Mouse (Mus musculus) c-Kit-positive CD71-negative TER-119-negative erythroid progenitor cells, embryonic 14.5 days (primary cell): ENCODE data around the gene Kcnip4.

Experiments used
- DNase-seq: peaks from one replicate; pipeline ENCODE4 v3.0.0-alpha.2; 2013; ENCODE audit warnings: low read depth

The Kcnip4 gene

DNA sequence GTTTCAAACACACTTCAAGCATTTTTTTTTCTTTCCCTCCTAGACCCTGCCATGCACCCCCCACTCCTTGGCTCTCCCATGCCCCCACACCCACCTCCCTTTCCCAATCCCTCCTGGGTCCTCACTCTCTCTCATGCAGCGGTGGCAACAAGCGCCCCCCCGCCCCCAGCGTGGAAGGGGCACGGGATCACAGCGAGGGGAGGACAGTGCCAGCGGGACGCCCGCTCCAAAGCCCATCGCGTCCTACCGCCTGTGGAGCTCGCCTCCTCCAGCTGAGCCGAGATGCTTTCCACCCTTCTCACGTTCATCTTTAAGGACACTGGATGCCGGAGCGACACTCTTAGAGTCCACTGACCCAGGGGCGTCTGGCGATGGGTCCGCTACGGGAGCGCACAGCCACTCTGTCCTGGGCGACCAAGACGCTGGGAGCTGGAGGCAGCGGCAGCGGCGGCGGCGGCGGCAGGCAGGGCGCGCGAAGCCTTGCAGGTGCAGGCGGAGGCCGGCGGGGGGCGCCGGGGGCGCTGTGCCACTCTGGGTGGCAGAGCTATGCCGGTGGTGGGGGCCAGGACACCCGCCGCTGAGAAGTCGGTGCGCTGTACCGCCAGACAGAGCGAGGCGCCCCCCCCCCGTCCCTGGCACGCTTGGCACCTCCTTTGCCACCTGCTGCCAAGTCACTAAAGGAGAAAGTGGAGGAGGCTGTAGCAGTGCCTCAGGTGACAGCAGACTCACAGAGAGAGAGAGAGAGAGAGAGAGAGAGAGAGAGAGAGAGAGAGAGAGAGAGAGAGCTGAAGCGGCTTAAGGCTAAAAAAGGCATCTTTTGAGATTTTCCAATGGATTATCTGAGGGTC, at the start of gene Kcnip4:
Kcnip4 (minus strand) TSS at position 514 of the 848 bp plus-strand sequence.
- no peak for DNase-seq

DNA sequence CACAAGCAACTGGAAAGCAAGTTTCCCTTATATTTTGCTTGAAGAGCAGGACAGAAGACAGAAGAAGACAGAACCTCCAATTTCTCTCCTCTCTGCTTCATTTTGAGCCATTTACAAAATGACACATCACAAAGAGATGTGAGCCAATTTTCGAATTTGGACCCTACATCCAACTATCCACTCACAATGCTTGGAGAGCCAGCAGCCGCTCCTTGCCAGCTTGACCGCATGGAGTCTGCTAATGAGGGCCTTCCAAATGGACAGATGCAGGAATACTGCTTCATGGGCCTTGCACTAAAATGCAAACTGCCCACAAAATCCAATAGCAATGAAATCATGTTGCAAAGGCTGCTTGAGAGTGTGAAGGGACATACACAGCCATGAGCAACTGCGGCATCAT, 47.2 kb upstream of the Kcnip4 start:
- DNase-seq: no peak

- DNase-seq: no peak
These were observed 39.0 kb upstream of the Kcnip4 start for GRCm38 (mm10) chr5:49563751-49564150.

GRCm38 (mm10) chr5:49557436-49557835, 32.7 kb upstream of the Kcnip4 start:
- DNase-seq: no peak

- no peak for DNase-seq
These were observed 23.2 kb upstream of the Kcnip4 start for GRCm38 (mm10) chr5:49547884-49548283.

GRCm38 (mm10) chr5:49529362-49529761, 4.7 kb upstream of the Kcnip4 start:
- DNase-seq: no peak

- no peak for DNase-seq
These were observed 520 bp upstream of the Kcnip4 start for GRCm38 (mm10) chr5:49525242-49525612.

GRCm38 (mm10) chr5:49523997-49524393, 712 bp downstream of the Kcnip4 start:
- DNase-seq: no peak

- no peak for DNase-seq
These were observed 1.7 kb downstream of the Kcnip4 start for GRCm38 (mm10) chr5:49522986-49523385.

DNA sequence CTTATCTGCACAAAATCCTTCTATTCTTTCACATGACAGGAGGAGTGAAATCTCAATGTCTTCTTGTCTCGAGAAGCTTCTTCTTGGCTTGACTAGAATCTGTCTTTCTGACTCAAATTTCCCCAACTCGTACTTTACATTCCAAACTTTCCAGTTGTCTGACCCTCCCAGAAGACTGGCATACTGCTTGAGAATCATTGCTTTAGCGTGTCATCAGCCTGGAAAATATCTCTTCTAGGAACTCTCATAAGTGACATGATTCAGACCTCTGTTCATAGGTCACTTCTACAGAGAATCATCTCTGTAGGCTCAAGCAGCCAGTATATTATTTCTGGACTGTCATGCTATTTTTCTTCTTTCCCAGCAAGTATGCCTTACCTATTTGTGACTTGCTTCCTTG, 26.0 kb downstream of the Kcnip4 start:
- DNase-seq: no peak

DNA sequence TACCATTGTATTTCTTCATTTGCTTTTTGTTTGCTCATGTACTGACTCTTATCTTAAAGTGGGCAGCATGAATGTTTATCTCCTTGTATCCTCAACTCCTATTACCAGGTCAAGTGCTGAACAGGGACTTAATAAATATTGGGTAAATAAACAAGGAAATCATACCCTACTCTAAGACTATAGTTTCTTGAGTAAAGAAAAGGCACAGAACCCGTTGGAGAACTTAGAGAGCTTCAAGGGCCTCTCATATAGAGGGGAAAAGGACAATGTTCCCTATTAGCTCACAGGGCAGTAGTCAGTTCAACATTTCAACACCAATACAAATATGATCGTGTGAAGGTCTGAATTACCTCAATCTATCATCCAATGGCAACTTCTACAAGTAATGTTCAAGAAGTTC, 37.4 kb downstream of the Kcnip4 start:
- no peak for DNase-seq

- no peak for DNase-seq
These were observed 54.0 kb downstream of the Kcnip4 start for GRCm38 (mm10) chr5:49470738-49471137.

GRCm38 (mm10) chr5:49460643-49461276, 63.9 kb downstream of the Kcnip4 start:
- no peak for DNase-seq

GRCm38 (mm10) chr5:49453100-49453499, 71.6 kb downstream of the Kcnip4 start:
- no peak for DNase-seq

GRCm38 (mm10) chr5:49451295-49451694, 73.4 kb downstream of the Kcnip4 start:
- DNase-seq: no peak

DNA sequence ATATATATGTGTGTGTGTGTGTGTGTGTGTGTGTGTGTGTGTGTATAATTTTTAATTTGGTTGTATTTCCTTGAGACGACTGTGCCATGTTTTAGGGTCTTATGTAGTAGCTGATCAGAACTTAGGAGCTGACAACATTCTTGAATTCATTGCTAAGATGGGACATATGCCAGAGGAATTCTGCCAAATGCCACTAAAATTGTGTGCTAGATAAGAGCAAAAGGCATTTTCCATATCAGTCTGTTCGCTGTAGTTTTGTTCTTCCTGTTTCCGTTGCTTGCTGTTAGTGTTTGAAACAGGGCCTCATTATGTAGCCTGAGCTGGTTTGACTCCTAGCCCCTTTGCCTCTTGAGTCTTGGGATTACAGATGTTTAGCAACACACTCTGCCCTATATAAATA, 73.8 kb downstream of the Kcnip4 start:
- DNase-seq: no peak

DNA sequence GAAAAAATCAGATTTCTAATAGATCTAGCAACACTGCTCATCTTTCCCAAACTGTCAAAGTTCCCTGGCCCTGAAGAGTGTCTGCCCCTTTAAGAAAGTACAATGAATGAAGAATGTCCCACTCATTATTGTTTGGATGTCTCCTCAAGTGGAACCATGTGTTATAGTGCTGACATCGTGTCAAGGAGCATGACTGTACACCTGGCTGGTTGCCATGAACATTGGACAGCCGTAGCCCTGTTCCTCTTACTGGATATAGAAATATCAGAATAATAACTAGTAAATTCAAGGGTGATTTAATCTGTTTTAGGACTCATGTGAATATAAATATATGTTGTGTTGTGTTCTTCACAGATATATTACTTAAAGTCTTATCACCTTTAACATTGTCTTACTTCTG, 87.5 kb downstream of the Kcnip4 start:
- no peak for DNase-seq

GRCm38 (mm10) chr5:49427689-49428088, 97.0 kb downstream of the Kcnip4 start:
- no peak for DNase-seq

DNA sequence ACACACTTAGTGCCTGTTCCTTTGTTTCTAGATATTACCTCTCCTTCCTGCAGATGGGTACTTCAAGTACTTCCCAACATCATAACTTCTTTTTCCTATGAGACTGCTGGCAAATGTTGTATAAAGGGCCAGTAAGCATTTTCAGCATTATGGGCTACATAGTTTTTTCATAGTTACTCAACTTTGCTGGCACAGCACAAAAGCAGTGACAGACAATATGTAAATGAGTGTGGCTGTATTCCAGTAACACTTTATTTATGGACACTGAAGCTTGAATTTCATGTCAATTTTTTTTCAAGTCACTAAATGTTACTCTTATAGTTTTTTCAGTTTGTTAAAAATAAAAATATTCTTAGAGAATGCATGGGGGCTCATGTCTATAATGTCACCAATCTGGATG, 105.0 kb downstream of the Kcnip4 start:
- no peak for DNase-seq

DNA sequence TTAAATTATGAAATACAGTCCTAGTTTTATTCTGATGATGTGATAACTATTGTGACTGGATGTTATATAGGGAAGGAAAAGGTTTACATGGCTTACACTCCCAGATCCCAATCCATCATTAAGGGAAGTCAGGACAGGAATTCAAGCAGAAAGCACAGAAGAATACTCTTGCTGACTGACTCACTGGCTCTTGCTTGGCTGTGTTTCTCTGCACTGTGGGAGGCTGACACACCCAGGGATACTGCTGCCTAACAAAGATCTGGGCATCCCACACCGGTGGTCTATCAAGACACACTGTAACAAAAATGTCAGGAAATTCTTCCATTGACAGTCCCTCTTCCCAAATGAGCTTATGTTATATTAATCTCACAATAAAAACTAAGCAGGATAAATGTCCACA, 116.4 kb downstream of the Kcnip4 start:
- DNase-seq: no peak

GRCm38 (mm10) chr5:49370543-49371076, 154.1 kb downstream of the Kcnip4 start:
- DNase-seq: peak; percentile 14

DNA sequence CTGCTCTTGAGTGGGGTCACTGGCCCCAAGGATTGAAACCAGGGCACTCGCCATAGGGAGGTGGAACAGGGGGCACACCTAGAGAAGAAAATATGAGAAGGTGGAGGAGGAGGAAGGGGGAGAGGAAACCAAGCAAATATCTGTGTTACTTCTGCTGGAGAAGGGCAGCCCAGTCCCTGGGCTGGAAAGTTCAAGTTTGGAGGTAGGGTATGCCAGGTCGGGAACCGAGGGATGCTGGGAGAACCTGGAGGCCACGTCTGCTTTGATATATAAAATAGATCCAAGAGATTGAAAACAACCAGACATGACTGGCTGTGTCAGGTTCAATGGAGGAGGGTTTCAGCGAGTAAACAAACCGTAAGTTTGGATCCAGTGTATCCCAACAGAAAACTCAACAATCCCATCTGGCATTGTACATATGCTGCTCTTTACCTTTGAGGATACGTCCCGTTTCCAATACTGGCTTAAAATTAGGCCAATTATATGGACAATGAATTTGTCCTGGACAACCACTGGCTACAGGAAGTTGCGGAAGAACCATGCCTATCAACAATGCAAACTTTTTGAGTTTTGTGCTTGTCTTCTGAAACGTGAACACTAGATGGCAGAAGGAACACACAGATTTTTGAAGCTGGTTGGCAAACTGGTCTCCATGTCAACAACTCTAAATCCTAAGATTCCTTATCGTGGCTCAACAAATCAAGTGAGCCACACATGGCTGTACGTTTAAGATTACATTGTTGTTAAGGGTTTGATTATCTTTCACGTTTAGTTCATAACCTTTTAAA, 155.9 kb downstream of the Kcnip4 start:
- no peak for DNase-seq

GRCm38 (mm10) chr5:49356381-49356780, 168.3 kb downstream of the Kcnip4 start:
- no peak for DNase-seq
